Mouse (Mus musculus) ovary, postnatal 36 days (tissue): Measurements from ENCODE around the gene Kcnb1.

Experiments
- DNase-seq: peaks from one replicate; pipeline ENCODE4 v3.0.0; 2022; ENCODE audit warnings: low spot score, mixed read lengths

Kcnb1 gene

DNA sequence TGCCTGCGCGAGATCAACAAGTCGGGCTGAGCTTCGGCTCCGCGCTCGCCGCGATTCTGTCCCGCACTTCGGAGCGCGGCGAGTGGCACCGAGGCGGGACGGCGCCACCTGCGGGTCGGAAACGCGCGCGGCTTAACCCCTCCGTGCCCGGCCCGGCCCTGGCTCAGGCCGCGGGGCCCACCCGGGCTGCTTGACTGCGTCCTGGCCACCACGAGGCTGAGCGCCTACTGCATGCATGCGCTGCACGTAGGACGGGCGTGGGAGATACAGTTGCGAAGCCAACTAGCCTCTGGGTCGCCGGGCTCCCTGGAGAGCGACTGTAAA is at the start of gene Kcnb1:
Gene Kcnb1 (minus strand): TSS at position 80 of the 324 bp plus-strand sequence.
- DNase-seq, result peak; percentile 77

DNA sequence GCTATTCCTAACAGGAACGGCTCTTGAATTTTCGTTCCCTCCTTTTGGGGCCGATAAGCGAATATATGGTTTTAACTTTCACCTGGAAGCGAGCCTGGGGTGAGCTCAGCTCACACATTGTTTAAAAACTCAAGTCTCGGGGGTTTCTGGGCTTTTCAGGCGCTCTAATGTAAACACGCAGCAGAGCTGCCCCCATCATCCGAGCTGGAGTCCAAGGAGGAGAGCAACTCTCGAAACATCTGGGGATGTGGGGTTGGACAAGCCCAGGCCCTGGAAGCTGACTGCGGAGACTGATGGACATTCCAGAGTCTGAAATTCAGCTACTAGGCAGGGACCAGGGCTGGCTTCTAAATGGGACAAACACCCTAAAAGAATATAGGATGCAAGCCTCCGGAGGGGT is 49.3 kb upstream of the Kcnb1 start:
- DNase-seq, result no peak

DNA sequence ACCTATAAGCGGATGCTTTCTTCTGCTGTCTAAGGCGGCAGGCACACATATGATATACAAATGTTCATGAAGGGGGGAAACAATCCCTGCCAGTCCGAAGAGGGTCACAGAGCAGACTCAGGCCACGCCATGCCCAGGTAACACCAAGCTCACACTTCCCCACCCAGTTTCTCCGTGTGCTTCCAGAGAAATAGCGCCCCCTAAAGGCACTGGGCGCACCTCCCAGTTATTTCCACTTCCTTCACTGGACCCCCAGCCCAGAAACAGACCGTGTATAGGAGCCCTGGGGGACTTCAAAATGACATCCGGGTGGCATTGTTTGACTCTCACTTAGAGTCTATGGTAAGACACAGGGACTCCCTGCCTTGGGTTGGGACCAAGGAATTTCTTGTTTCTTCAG is 47.3 kb upstream of the Kcnb1 start:
- DNase-seq, result no peak

DNA sequence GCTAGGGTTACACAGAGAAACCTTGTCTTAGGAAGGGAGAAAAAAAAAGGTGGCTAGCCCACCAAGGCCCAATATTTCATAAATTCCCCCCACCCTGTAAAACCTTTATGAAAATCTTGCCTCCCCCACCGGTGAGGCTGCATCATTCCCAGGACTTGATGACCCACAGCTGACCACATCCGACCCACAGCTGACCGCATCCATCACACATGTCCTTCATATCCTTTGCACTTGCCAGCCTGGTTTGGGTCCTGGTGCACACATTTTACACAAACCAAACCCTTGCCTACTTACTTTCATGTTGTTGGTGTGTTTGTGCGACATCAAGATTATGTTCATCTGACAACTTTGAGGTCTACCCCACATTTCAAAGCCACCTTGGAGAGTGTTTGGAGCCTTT is 46.2 kb upstream of the Kcnb1 start:
- DNase-seq, result no peak

DNA sequence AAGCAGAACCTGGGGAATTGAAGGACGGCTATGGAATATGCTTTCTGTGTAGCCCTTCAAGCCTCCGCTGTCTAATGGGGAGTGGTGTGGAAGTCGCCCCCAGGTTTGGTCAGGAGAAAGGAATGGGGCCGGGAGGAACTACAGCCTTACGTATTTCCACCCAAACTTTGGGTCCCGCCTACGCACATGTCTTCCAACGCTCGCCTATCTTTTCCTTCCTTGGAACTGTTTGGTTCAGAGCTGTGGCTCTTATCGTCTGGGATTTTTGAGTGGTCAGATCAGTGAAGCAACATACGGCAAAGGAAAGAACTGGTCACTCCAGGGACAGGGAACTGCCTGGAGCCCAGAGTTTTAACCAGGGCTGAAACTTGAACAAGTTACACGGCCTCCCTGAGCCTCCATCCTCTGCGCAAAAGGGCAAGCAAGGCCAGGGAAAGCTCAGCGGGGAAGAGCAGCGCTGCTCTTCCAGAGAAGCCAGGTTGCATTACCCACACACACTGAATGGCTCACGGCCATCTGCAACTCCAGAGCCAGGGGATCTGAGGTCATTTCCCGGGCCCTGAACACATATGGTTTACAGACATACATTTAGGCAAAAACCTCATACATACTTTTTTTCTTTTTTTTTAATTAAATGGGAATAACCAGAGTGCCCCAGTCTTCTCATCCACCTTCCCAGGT is 45.5 kb upstream of the Kcnb1 start:
- DNase-seq, result peak; percentile 43

DNA sequence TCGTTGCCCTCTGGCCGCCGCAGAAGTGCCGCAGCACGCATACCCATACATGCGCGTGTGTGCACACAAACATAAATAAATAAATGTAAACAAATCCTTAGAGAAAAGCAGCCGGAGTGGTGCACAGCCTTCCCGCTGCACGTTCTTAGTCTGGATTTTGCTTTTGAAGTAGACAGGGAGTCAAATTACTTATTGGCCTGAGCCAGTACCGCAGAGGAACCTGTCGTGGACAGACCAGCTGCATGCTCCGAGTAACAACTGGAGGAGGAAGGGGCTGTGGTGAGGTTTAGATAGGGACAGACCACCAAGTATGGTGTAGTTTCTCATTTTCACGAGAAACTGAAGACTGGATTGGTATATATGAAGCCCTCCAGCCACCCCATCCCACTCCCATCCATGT is 43.8 kb upstream of the Kcnb1 start:
- DNase-seq, result no peak

DNA sequence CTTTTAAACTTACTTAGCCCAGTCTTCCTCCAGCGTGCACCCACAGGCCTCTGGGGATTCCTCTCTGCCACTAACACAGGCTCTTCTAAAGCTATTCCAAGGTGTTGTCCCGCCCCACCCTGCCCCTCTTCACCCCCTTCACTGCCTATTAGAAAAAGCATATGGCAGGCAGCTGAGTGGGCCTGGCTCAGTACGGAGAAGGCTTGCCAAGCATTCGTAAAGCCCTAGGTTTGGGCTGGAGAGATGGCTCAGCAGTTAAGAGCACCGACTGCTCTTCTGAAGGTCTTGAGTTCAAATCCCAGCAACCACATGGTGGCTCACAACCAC is 43.0 kb upstream of the Kcnb1 start:
- DNase-seq, result no peak

DNA sequence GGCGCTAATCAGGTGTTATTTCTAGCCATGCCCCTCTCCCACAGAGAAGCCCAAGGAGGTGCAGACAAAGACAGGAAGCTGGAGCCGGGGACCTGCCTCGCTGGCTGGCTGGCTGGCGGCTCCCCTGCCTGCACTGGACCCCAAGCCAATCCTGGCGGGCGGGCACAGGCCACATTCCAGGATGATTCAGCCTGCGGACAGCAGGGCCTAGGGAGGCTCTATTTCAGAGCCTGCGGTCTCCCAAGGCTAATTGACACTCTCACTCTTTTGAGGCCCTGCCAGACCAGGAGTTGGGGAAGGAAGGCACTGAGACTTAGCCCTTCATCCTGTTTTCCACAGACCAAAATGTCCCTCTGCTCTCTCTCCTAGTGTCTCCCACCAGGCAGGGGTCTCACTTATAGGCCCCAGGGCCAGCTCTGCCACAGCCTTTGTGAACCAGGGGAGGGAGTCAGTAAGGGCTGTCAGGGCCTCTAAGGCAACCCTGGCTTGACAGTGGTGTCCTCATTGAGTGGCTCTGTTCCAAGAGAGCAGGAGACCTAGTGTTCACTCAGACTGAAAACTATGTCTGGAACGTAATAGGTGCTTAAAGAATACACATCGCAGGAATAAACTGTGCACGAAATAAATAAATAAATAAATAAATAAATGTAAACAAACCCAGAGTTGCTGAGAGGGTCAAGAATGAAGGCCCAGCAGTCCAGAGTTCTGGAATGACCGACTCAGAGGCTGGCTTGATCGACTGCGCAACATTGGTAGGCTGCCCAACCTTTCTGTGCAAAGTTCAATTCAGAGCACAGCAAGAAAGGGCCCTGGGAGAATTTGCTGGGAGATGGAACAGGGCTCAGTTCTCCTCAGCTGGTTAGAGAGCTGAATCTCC is 42.4 kb upstream of the Kcnb1 start:
- peak; percentile 63 for DNase-seq

DNA sequence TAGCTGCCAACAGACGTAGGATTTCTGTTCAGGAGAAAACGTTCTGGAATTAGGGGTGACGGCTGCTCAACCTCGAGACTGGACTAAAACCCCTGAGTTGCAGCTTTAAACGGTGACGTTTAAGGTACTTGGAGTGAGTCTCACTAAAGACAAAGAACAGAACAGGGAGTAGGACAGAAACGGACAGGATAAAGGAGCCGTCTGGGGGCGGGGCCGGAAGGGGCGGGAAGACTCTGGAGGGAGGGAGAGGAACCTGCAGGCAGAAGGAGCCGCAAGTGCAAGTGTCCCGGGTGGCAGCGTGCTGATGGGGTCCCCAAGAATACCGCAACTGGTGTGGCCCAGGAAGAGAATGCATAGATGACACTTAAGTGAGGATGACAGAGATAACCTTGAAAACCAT is 40.6 kb upstream of the Kcnb1 start:
- DNase-seq, result no peak

DNA sequence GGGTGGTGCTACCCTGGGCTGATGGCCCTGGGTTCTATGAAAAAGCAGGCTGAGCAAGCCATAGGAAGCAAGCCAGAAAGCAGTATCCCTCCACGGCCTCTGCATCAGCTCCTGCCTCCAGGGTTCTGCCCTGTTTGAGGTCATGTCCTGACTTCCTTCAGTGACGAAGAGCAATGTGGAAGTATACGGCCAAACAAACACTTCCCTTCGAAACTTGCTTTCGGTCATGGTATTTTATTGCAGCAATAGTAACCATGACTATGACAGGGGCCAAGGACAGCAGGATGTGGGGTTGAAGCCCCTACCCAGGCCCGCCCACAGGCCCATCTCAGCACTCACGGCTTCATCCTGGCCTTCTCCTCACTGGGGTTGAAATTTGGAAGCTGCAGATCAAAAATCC is 35.0 kb upstream of the Kcnb1 start:
- no peak for DNase-seq

DNA sequence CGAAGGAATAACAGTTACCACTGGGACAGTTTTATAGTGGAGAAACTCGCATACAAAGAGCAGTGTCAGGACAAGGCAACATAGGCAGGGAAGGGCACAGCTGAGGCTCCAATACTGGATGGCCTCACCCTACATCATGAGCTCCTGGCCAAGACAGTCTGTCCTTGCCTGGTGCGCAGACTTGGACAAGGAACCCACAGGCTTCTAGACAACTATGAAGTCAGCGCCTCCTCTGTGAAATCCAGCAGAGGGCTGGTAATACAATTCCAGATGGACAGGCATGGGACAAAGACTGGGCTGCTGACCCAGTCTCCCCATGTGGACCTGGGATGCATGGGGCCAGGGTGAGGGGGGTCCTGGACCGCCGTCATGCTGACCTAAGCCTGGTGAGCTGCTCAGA is 34.2 kb upstream of the Kcnb1 start:
- DNase-seq, result no peak

DNA sequence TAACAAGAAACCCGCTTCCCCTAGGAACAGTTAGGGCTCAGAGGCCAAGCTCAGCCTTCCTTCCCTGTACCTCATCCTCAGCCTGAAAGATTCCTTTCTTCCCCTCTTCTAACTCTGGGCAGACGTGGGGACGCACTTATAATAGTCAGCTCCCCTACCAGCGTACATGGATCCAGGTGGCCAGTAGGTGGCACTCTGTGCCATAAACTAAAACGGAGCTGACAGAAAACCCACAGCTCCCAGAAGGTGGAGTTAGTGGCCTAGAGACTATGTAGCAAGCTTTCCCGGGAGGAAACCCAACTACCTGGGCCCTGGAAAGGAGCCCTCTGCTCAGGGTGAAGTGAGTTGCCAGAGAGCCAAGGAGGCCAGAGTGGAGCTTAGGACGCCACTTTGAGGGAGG is 32.2 kb upstream of the Kcnb1 start:
- peak; percentile 73 for DNase-seq

DNA sequence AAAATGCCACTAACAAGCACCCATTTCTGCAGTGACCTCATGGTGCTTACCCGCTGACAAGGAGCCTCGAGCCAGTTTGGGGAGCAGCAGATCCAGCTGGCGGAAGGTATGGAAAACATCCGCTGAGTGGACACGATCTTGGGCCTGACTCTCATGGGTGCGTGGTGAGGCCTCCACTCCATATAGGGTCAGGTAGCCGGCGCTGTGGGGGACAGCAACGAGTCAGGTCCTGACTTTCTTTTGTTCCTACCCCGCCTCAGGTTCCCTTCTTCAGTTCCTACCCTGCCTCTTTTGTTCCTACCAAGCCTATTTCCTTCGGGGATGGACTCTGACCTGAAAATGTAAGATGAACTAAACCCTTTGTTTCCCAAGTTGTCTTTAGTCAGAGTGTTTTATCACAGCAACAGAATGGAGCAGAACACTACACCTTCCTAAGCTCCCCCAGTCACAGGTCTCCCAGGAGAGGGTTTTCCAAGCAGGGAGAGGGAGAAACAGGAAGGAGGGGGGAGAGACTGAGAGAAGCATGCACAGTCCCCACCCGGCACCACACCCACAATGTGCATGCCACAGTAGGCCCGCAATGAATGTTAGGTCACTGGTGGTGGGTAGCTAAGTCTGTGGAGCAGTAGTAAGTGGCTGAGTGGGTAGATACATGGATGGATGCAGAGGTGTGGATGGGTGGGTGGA is 31.3 kb upstream of the Kcnb1 start:
- DNase-seq, result no peak

DNA sequence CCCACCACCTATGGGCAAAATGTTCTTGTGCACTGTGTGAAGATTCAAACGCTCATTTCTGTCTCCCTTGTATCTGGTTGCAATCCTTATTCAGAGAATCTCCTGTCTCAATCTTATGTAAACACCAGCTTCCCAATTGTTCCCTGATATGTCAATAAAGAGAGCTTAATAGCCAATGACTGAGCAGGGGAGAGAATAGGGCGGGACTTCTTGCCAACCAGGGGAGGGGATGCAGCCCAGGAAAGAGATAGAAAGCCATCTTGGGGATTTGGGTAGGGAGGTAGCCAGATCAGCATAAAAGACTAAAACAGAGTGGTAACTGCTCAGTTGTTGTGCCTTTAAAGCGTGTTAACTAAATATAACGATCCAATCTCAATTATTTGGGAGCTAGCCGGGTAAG is 30.8 kb upstream of the Kcnb1 start:
- DNase-seq, result no peak

DNA sequence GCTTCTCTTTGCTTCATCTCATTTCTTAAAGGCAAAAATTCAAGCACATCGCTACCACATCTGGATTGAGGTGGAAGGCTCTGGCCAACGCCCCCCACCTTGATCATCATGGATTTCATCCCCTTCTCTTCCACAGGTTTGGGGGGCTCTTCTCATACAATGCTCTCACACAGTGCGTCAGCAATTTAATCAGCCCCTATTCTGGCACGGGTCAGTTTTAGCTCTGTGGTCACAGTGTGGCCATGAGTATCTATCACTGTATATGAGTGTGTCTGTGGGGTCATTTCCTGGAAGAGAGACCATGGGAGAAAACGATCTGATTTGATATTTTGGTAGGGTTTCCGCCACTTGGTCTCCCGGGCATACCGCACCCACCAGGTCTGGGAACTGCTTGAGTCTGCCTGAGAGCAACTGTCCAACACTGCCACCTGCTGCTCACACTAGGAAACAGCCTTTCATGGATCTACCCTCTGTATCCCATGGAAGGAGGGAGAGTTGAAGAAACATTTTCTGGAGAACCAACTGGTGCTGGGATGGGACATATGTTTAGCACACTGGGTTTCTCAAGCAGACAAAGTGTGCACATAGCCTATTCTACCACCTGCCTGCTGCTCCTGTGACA is 29.3 kb upstream of the Kcnb1 start:
- DNase-seq, result peak; percentile 81

DNA sequence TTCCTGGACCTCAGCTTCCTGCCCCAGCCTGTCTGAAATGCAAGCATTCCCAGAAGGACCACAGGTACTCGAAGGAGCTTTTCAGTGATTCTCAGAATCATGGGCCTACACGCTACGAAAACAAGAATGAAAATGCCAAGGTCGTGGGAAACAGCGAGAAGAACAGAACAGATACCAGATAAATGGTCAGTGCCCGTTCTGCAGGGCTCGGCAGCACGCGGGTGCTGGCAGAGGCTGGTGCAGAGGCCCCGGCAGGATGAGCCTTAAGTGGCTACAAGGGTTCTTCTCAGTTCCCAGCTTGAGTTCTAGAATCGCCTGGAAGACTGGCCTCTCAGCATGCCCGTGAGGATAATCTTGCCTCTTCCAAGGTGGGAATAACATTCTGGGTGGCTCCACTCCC is 23.7 kb upstream of the Kcnb1 start:
- DNase-seq, result no peak

DNA sequence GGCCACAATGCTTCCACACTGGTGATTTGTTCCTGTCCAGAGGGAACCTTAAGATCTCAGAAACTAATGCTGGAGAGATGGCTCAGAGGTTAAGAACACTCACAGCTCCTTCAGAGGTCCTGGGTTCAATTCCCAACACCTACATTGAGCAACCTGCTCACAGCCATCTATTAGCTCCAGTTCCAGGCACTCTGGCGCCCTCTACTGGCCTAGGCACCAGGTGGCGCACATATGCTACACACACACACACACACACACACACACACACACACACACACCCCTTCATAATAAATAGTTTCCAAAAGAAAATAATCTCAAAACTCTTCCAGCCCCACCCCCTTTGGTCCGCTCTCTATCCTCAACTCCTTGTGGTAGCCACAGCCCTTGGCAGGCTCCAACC is 23.1 kb upstream of the Kcnb1 start:
- no peak for DNase-seq

DNA sequence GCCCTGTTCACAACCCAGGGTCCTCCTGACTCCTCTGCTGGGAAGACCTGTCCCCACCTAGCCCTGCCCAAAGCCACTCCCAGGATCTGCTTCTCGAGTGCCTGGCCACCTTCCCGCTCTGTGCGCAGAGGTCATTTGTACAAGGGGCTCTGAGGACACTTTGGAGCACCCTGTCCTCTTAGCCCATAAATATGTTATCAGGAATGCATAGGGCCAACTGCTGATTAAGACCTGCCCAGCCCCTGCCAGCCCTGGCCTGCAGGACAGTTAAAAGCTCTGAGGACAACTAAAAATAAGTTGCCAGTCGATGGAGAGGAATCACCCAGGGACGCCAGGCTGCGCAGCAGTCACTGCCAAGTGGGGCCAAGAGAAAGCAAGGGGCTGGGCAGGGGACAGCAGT is 22.6 kb upstream of the Kcnb1 start:
- DNase-seq, result no peak

DNA sequence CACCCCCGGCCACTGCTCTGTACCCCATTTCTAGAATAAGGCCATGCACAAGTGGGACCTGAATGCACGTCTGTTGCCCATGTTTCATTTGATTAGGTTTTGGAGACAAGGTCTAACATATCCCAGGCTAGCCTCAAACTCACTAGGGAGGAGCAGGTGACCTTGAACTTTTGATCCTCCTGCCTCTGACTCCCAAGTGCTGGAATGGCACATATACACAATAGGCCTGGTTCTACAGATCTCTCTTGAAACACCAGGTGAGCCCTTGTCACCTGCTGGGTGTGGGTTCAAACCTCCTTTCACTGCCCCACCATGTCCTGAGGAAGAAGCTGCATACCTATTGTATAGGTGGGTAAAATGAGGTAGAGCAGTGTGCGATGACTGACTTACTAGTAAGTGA is 22.1 kb upstream of the Kcnb1 start:
- DNase-seq, result no peak

DNA sequence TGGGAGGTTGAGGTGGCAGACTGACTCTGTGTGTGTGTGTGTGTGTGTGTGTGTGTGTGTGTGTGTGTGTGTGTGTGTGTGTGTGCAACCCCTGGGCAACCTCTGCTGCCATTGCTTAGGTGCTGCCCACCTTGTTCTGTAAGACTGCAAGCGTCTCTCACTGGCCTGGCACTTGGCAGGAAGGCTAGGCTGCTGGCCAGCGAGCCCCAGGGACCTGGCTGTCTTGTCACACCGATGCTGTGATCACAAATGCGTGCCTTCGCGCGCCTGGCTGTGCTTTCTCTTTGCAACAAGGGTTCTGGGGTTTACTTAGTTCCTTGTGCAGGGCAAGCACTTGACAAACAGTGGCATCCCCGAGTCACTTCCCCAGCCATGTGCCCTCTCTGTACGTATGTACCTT is 19.9 kb upstream of the Kcnb1 start:
- DNase-seq, result no peak

DNA sequence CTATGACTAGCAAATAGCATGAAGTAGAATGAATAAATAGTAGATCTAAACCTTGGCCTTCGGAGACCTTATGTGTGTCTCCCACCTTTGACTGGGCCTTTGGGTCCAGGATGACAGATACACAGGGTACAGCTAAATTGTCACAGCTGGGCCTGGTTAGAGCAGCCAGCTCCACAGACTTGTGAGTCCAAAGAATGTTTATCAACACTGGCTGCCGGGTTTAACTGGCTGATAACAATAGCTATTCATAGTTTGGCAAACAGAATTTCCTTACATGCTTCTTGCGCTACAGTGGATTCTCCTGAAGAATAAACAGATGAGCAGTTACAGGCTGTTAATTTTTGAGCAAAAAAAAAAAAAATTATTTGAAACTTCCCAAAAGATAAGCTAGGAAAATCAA is 19.0 kb upstream of the Kcnb1 start:
- no peak for DNase-seq

DNA sequence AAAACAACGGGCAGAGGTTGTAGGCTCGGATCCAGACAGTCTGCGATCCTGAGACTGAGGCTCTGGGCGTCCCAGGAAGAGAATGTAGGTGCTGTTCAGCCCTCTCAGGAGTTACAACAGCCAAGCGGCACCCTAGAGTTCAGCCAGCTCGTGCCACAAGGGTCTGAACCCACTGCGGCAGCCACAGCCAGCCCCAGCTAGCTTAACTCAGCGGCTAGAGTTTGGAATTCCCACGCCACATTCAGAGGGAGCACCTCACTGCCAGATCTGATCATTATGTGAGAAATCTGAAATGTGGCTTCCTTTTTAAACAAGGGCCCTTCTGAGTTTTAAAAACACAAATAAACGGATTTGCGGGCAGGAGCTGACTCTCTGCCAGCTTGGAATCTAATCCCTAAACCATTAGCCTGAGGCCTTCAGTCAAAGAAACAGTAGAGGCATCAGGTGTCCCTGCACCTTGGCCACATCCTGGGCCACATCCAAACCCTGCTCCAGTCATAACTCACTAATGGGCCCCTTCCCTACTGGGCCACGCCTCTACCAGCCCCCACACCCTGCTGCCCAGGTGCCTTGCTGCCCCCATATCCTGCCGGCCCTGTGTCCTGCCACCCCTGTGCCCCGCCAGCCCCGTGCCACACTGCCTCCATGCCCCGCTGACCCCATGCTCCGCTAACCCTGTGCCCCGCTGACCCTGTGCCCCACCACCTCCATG is 16.1 kb upstream of the Kcnb1 start:
- DNase-seq, result no peak
